In genomic region chr17:48100441-48101417, GRCm38 (mm10) we compare ENCODE assay signal across 8 mouse cellular contexts. TPM values are rescaled to one million over a fixed set of nuclear protein-coding genes. Genes with fewer than 3 reads are reported as not detected.
DNase-seq lines count a peak whose midpoint lies in the region; ATAC-seq and TF ChIP-seq lines count a peak whose summit lies in the region.

No protein-coding gene starts in this region.

- 0 out of 2 replicates have a peak, but pooled peaks have one; percentile 38 for ATAC-seq in heart, embryonic 12.5 days (ENCODE audit: insufficient number of reproducible peaks, low FRiP score)
- ATAC-seq in kidney, postnatal 0 days (replicated peaks; ENCODE audit: low FRiP score, low read depth), result peak; percentile 50; the same call in 1 of the 2 replicates

- peak; percentile 84 for DNase-seq in CD4-positive helper T cell, adult 2 months (ENCODE audit: low read depth, low spot score)
- DNase-seq in brain, embryonic 18.5 days (ENCODE audit: low read depth, low spot score), result peak; percentile 70
- peak; percentile 4 for DNase-seq in fat pad, adult 2 months (ENCODE audit: extremely low read depth, low read depth, low spot score)
- DNase-seq in kidney, postnatal 0 days (ENCODE audit: low spot score), result peak; percentile 97
- DNase-seq in liver, adult 2 months (ENCODE audit: extremely low read depth, low read depth, low spot score), result peak; percentile 60
- peak; percentile 69 to 91 for DNase-seq in spleen, postnatal 4 days (ENCODE audit: low spot score in 2 of 2)

- TF ChIP-seq CTCF in kidney, postnatal 0 days (IDR thresholded peaks at IDR 0.05; ENCODE audit: low read depth), result peak; percentile 95
- peak; percentile 100 for TF ChIP-seq CTCF in liver, adult 2 months (IDR thresholded peaks at IDR 0.05; ENCODE audit: low read depth, low read length)

- H3K36me3 ChIP-seq in heart, embryonic 12.5 days, result no peaks in the 10 kb centered on the region
- no peaks in the 10 kb centered on the region for H3K36me3 ChIP-seq in kidney, postnatal 0 days (ENCODE audit: insufficient read depth, low read length)
- H3K36me3 ChIP-seq in liver, adult 2 months (ENCODE audit: control insufficient read depth, insufficient read depth, low read length), result no peaks in the 10 kb centered on the region
- H3K36me3 ChIP-seq in myocyte (ENCODE audit: control insufficient read depth, insufficient read depth), result no peaks in the 10 kb centered on the region

- peak overlapping the region; percentile 58 for H3K4me2 ChIP-seq in heart, embryonic 12.5 days
- peak overlapping the region; percentile 51 for H3K4me2 ChIP-seq in kidney, postnatal 0 days (ENCODE audit: low read length)
- peak overlapping the region; percentile 34 for H3K4me2 ChIP-seq in myocyte (ENCODE audit: low read depth)

- H3K27ac ChIP-seq in heart, embryonic 12.5 days (ENCODE audit: poor library complexity, severe bottlenecking), result no peak overlapping the region
- no peak overlapping the region for H3K27ac ChIP-seq in kidney, postnatal 0 days
- H3K27ac ChIP-seq in liver, adult 2 months (replicated peaks; ENCODE audit: insufficient read depth, low read depth, low read length), result no peak overlapping the region

- H3K4me1 ChIP-seq in heart, embryonic 12.5 days (replicated peaks), result peaks cover 38% of the 10 kb centered on the region
- H3K4me1 ChIP-seq in kidney, postnatal 0 days (replicated peaks; ENCODE audit: insufficient read depth, low read length), result peaks cover 27% of the 10 kb centered on the region
- no peaks in the 10 kb centered on the region; the same call in 1 of the 2 replicates for H3K4me1 ChIP-seq in liver, adult 2 months (ENCODE audit: control insufficient read depth, insufficient read depth, low read length)

- TF ChIP-seq POLR2A in liver, adult 2 months (IDR thresholded peaks at IDR 0.05; ENCODE audit: extremely low read depth, insufficient read depth, low read length), result no peak
- no peak for TF ChIP-seq POLR2A in myocyte (IDR thresholded peaks at IDR 0.05; ENCODE audit: insufficient read length, low read depth)

- 13% methylated on average over 20 of the region's 21 CpGs for WGBS in heart, embryonic 12.5 days
- WGBS in kidney, postnatal 0 days, result 11% methylated on average over 20 of the region's 21 CpGs
- 15% methylated on average over 21 of the region's 21 CpGs for WGBS in liver, adult 2 months

- no peaks in the 10 kb centered on the region for H3K79me2 ChIP-seq in liver, adult 2 months (ENCODE audit: control insufficient read depth, insufficient read depth, low read length)
- no peaks in the 10 kb centered on the region for H3K79me2 ChIP-seq in myocyte (ENCODE audit: control insufficient read depth, insufficient read depth)

- no peaks in the 10 kb centered on the region for H3K9me3 ChIP-seq in heart, embryonic 12.5 days (replicated peaks)
- no peaks in the 10 kb centered on the region for H3K9me3 ChIP-seq in kidney, postnatal 0 days (replicated peaks; ENCODE audit: low read length)

- H3K9ac ChIP-seq in heart, embryonic 12.5 days, result no peak overlapping the region
- H3K9ac ChIP-seq in kidney, postnatal 0 days (ENCODE audit: low read depth, low read length), result no peak overlapping the region
- no peak overlapping the region for H3K9ac ChIP-seq in liver, adult 2 months (ENCODE audit: low read depth, low read length)

- peak overlapping the region; percentile 34 for H3K4me3 ChIP-seq in heart, embryonic 12.5 days
- H3K4me3 ChIP-seq in kidney, postnatal 0 days (replicated peaks; ENCODE audit: low read depth, low read length), result peak overlapping the region; percentile 20; the same call in 1 of the 2 replicates
- H3K4me3 ChIP-seq in liver, adult 2 months (ENCODE audit: insufficient read depth, low read depth, low read length), result no peak overlapping the region
- no peak overlapping the region for H3K4me3 ChIP-seq in myocyte

- no peak overlapping the region for H3ac ChIP-seq in myocyte (ENCODE audit: control insufficient read depth, insufficient read length)

- peaks cover 41% of the 10 kb centered on the region for H3K27me3 ChIP-seq in heart, embryonic 12.5 days (replicated peaks)
- H3K27me3 ChIP-seq in kidney, postnatal 0 days (ENCODE audit: insufficient read depth, low read length), result peaks cover 30% of the 10 kb centered on the region
- peaks cover 10% of the 10 kb centered on the region; the same call in 1 of the 2 replicates for H3K27me3 ChIP-seq in liver, adult 2 months (ENCODE audit: control insufficient read depth, insufficient read depth, low read length)
- H3K27me3 ChIP-seq in myocyte (ENCODE audit: control insufficient read depth, insufficient read depth, insufficient read length), result peaks cover 58% of the 10 kb centered on the region

TF ChIP-seq in myocyte, 11 proteins besides CTCF, POLR2A, EP300 and RAD21:
- TF ChIP-seq REST (IDR thresholded peaks at IDR 0.05; ENCODE audit: insufficient read depth, insufficient read length), result no peak
- no peak for TF ChIP-seq SRF (IDR thresholded peaks at IDR 0.05; ENCODE audit: control insufficient read depth, insufficient read length, low read depth)
- TF ChIP-seq POLR2AphosphoS2 (IDR thresholded peaks at IDR 0.05; ENCODE audit: insufficient read length, low read depth), result no peak
- peak; percentile 65 for TF ChIP-seq E2F4 (IDR thresholded peaks at IDR 0.05; ENCODE audit: insufficient read depth)
- TF ChIP-seq MYOD1 (IDR thresholded peaks at IDR 0.05; ENCODE audit: control insufficient read depth in 1 of 3, insufficient read length in 2 of 3, low read depth in 2 of 3), result peak in 2 of 3 experiments; percentile 33 to 51
- no peak for TF ChIP-seq CEBPB (IDR thresholded peaks at IDR 0.05; ENCODE audit: insufficient read depth, poor library complexity, severe bottlenecking)
- peak in 2 of 3 experiments; percentile 2 to 29 for TF ChIP-seq MYOG (IDR thresholded peaks at IDR 0.05; ENCODE audit: control insufficient read depth in 1 of 3, insufficient read depth in 1 of 3, insufficient read length in 2 of 3, low read depth in 2 of 3)
- TF ChIP-seq USF1 (IDR thresholded peaks at IDR 0.05; ENCODE audit: low read depth), result no peak

RNA-seq across cellular contexts. Expression of gene 1700067P10Rik, which starts 11.6 kb away (rescaled TPM):
- polyA plus RNA-seq in heart, embryonic 12.5 days (2016; fragmentation: Nextera tagmentation; extraction: Ambion mirVana), result not detected in 2 replicates
- not detected in 2 replicates for polyA plus RNA-seq in kidney, postnatal 0 days (2015; fragmentation: Nextera tagmentation; extraction: Ambion mirVana)
- total RNA-seq in liver, adult 2 months (2014; rRNA removed), result not detected in 2 replicates
- polyA plus RNA-seq in liver, adult 2 months (2012; rRNA removed), result not detected in 2 replicates
- not detected for polyA plus RNA-seq in myocyte (2012; fragmentation: generic; extraction: Trizol)

RNA-seq across cellular contexts. Expression of gene 9830107B12Rik, which starts 45.3 kb away (rescaled TPM):
- polyA plus RNA-seq in heart, embryonic 12.5 days (2016; fragmentation: Nextera tagmentation; extraction: Ambion mirVana), result not detected in 2 replicates
- not detected in 2 replicates for polyA plus RNA-seq in kidney, postnatal 0 days (2015; fragmentation: Nextera tagmentation; extraction: Ambion mirVana)
- total RNA-seq in liver, adult 2 months (2014; rRNA removed), result not detected in 2 replicates
- not detected in 2 replicates for polyA plus RNA-seq in liver, adult 2 months (2012; rRNA removed)
- not detected for polyA plus RNA-seq in myocyte (2012; fragmentation: generic; extraction: Trizol)

Comparison
In these comparisons a context has a peak if more than half of its experiments do, and no peak if none do; other contexts are left out.
1. DNase-seq: peak in every context shown above with its lines; median percentile 97 in kidney, postnatal 0 days; 84 in CD4-positive helper T cell, adult 2 months; 80 in spleen, postnatal 4 days; 70 in brain, embryonic 18.5 days; 60 in liver, adult 2 months; 4 in fat pad, adult 2 months.
2. H3K4me3 ChIP-seq: peak in heart, embryonic 12.5 days (single experiment) and kidney, postnatal 0 days (single experiment); none in liver, adult 2 months (single experiment) and myocyte (single experiment).
3. Peak in every context shown above with its lines, with median percentiles within 50 percentile points of each other: H3K4me2 ChIP-seq.